Mouse (Mus musculus) midbrain, postnatal 0 days (tissue): ENCODE results near the gene Mfsd9. TPM values are rescaled to one million over a fixed set of nuclear protein-coding genes. Genes with fewer than 3 reads are reported as not detected.

Source experiments
- ATAC-seq: fragments of 200-750 bp; cut with Nextera tagmentation; 2 replicates; pipeline ENCODE4 v1.8.0; 2017; ENCODE audit warnings: moderate number of reproducible peaks, mild to moderate bottlenecking, moderate TSS enrichment, moderate library complexity; ENCODE audit not compliant: low FRiP score
- DNase-seq: peaks from one replicate; pipeline ENCODE4 v3.0.0-alpha.2; 2015; ENCODE audit warnings: low spot score
- H3K27ac ChIP-seq: fragments of 300-500 bp; sonication (generic); 2 replicates; pipeline ENCODE4 v1.5.1; 2014; ENCODE audit warnings: low read depth, mild to moderate bottlenecking, low read length, mixed read lengths
- H3K27me3 ChIP-seq: fragments of 300-500 bp; sonication (generic); 2 replicates; pipeline ENCODE4 v1.6.1; 2014; ENCODE audit warnings: low read length, control low read depth, mixed read lengths; ENCODE audit not compliant: insufficient read depth
- H3K36me3 ChIP-seq: fragments of 300-500 bp; sonication (generic); 2 replicates; pipeline ENCODE4 v1.6.1; 2014; ENCODE audit warnings: low read length, control low read depth, mixed read lengths; ENCODE audit not compliant: insufficient read depth
- H3K4me1 ChIP-seq: fragments of 300-500 bp; sonication (generic); 2 replicates; pipeline ENCODE4 v1.6.1; 2014; ENCODE audit warnings: mild to moderate bottlenecking, control low read depth, antibody characterized with exemption, low read length, mixed read lengths; ENCODE audit not compliant: insufficient read depth
- H3K4me2 ChIP-seq: fragments of 300-500 bp; sonication (generic); 2 replicates; pipeline ENCODE4 v1.6.1; 2014; ENCODE audit warnings: low read depth, mild to moderate bottlenecking, low read length, mixed read lengths; ENCODE audit not compliant: poor library complexity, severe bottlenecking
- H3K4me3 ChIP-seq: fragments of 300-500 bp; sonication (generic); 2 replicates; pipeline ENCODE4 v1.5.1; 2014; ENCODE audit warnings: low read depth, mild to moderate bottlenecking, low read length, moderate library complexity
- H3K9ac ChIP-seq: fragments of 300-500 bp; sonication (generic); replicated peaks from 2 replicates; pipeline ENCODE4 v1.6.1; 2014; ENCODE audit warnings: mild to moderate bottlenecking, low read length, moderate library complexity, mixed read lengths; ENCODE audit not compliant: poor library complexity, severe bottlenecking
- H3K9me3 ChIP-seq: fragments of 300-500 bp; sonication (generic); 2 replicates; pipeline ENCODE4 v1.6.1; 2016; ENCODE audit warnings: low read length, control low read depth
- CTCF ChIP-seq: IDR thresholded peaks from 2 replicates; pipeline ENCODE4 v1.5.1; 2016; ENCODE audit warnings: antibody characterized with exemption, mild to moderate bottlenecking
- WGBS: fragments of 180-500 bp; shearing (Covaris S2); extraction: QIAGEN DNeasy Blood & Tissue Kit; methylation state at CpG from one replicate; pipeline ENCODE4 v1.1.7; 2014; 5-methylcytosine and 5-hydroxymethylcytosine counted together
- polyA plus RNA-seq: library from polyadenylated mRNA; unstranded; fragments of >200 nt; fragmentation: Nextera tagmentation; extraction: Ambion mirVana; gene quantifications from 2 replicates; pipeline ENCODE4 v1.2.1, GENCODE M21; 2015
- total RNA-seq: library from RNA; depleted of rRNA; stranded (reverse); fragments of >200 nt; gene quantifications from 2 replicates; pipeline ENCODE4 v1.2.3, GENCODE M21; 2014

The Mfsd9 gene
- total and polyA plus RNA-seq, 2 experiments from 2014 or later: 5.5 to 9.2 TPM

DNA sequence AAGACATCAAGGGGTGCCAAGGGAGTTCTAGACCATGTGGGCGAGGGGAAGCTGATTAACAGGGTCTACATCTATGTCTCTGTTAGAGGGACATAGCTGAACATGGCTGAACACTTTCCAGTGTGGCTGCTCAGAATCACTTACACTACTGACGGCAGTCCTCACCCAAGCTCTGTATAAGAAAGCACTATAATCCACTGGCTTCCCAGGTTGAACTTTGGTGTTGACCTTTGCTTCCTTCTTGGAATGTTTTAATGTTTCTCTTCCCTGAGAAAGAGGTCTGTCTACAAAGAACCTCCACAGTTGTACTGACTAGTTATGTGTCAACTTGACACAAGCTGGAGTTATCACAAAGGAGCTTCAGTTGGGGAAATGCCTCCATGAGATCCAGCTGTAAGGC, 14.4 kb downstream of the Mfsd9 start:
- TF ChIP-seq CTCF: no peak
- 66% methylated on average over 2 of the region's 2 CpGs for WGBS
- Histone ChIP-seq H3K36me3 (peaks cover 34% of the 10 kb centered on the region), H3K4me1 (no peaks in the 10 kb centered on the region), H3K27me3 (no peaks in the 10 kb centered on the region), H3K27ac (no peak overlapping the region), H3K9me3 (0 out of 2 replicates have a peak, but pooled peaks cover 11% of the 10 kb centered on the region), H3K4me3 (no peak overlapping the region), H3K4me2 (no peak overlapping the region), H3K9ac (no peak overlapping the region)
- ATAC-seq: no peak
- DNase-seq: no peak

DNA sequence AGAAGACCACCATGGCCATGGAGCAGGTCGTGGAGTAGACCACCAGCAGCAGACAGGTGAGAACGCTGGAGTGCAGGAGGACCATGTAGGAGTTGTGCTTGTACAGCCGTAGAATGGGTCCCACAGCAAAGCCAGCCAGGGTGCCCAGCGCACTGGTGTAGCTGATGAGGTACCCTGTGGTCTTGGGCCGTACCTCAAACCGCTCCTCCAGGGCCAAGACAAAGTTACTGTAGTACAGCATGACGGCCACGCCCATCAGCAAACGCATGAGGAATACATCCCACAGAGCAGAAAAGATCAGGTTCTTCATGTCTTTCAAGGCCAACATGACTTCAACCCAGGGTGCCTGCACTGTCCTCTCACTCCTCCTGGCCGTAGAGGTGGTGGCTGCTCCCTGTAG, 16.4 kb downstream of the Mfsd9 start:
- TF ChIP-seq CTCF: no peak
- H3K27ac ChIP-seq: no peak overlapping the region
- WGBS: 96% methylated on average over 10 of the region's 10 CpGs
- H3K9me3 ChIP-seq: 0 out of 2 replicates have a peak, but pooled peaks cover 6% of the 10 kb centered on the region
- no peak overlapping the region for H3K9ac ChIP-seq
- H3K27me3 ChIP-seq: no peaks in the 10 kb centered on the region
- peaks cover 24% of the 10 kb centered on the region for H3K36me3 ChIP-seq
- DNase-seq (no peak), ATAC-seq (0 out of 2 replicates have a peak, but pooled peaks have one; percentile 20)
- H3K4me1 ChIP-seq: no peaks in the 10 kb centered on the region
- H3K4me3 ChIP-seq: no peak overlapping the region
- no peak overlapping the region for H3K4me2 ChIP-seq

DNA sequence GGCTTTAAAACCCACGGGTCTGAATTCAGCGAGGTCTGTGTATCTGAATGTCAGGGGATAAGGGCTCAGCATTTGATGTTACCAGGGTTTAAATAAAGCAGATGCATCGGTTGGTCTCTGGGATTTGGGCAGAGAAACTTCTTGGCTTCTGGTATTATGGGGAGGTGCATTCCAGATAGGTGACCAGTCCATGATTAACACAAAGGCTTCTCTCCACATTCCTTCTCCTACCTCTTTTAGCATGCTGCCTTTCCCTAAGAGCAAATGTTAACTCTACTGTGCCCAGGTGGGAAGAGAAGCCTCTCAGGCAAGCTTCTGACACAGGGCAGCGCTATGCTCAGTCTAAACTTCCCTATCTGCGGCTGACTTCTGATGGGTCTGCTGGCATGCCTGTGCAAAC, 17.3 kb downstream of the Mfsd9 start:
- Histone ChIP-seq H3K9me3 (no peaks in the 10 kb centered on the region), H3K36me3 (peaks cover 17% of the 10 kb centered on the region), H3K27ac (no peak overlapping the region), H3K27me3 (no peaks in the 10 kb centered on the region), H3K4me3 (no peak overlapping the region), H3K4me1 (no peaks in the 10 kb centered on the region), H3K9ac (no peak overlapping the region), H3K4me2 (no peak overlapping the region)
- DNase-seq (no peak), ATAC-seq (no peak)
- TF ChIP-seq CTCF: no peak
- 86% methylated on average over 5 of the region's 5 CpGs for WGBS

DNA sequence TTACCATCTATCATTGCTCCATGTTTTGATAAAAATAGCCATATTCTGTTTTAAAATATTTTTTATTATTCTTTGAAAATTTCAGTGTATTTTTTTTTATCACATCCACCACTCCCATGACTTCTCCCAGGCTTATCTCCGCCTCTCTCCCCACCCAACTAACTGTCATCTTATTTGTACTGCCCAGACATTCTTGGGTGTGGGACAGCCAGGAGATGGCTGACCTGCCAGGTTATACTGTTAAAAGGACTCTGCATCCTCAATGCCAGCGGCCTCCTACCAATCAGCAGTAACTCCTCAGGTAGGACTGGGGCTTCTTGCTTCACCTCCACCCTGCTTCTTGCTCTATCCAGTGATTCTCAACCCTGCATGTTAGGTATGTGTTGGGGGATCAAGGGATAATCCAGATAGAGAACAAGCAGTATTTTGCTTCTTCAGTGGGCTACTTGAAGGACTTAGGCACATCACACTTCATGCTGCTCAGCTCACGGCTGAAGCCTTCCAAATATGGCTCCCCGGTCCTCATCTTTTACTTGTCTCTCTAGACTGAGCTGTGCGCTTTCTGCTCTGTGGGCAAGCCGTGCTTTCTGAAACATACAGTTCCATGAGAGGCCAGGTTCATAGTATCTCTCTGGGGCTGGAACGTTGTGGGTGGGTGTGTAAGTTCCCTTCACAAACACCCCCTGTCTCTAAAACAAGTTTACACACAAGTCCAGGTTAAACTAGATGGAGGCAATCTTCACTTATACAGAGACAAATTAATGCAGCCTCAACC, 19.1 kb downstream of the Mfsd9 start:
- ATAC-seq (no peak), DNase-seq (no peak)
- no peaks in the 10 kb centered on the region for H3K4me1 ChIP-seq
- H3K4me3 ChIP-seq: no peak overlapping the region
- no peak overlapping the region for H3K4me2 ChIP-seq
- no peak for TF ChIP-seq CTCF
- no peaks in the 10 kb centered on the region for H3K9me3 ChIP-seq
- no peaks in the 10 kb centered on the region for H3K27me3 ChIP-seq
- H3K36me3 ChIP-seq: peaks cover 17% of the 10 kb centered on the region
- no peak overlapping the region for H3K27ac ChIP-seq
- no peak overlapping the region for H3K9ac ChIP-seq
- 94% methylated on average over 7 of the region's 7 CpGs for WGBS

DNA sequence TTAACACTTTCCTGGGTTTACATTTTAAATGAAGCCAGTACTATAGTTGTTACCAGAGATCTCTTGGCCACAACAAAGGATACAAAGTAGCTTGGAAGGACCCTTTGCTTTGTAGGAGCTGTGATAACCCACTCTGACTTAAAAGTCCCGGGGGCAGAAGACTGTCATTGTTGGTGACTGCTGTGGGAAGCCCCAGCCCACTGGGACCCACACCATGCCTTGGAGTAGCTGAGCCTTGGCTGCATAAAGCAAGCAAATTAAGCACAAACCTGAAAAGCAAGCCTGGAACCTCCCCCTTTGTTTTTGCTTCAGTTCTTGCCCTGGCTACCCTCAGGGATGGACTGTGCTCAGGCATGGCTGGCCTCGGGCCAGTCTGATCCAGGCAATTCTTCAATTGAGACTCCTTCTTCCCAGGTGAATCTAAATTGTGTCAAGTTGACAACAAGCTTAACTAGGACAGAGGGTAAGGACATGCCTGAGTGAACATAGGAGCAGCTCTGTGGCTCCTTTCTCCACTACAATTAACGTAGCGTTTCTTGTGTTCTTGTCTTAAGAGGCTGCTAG, 21.1 kb downstream of the Mfsd9 start:
- TF ChIP-seq CTCF: no peak
- Histone ChIP-seq H3K4me3 (no peak overlapping the region), H3K27me3 (no peaks in the 10 kb centered on the region), H3K27ac (no peak overlapping the region), H3K9me3 (no peaks in the 10 kb centered on the region), H3K36me3 (peaks cover 14% of the 10 kb centered on the region; the same call in 1 of the 2 replicates), H3K9ac (no peak overlapping the region), H3K4me2 (no peak overlapping the region), H3K4me1 (no peaks in the 10 kb centered on the region)
- DNase-seq (no peak), ATAC-seq (no peak)
- WGBS: 60% methylated on average over 4 of the region's 4 CpGs

DNA sequence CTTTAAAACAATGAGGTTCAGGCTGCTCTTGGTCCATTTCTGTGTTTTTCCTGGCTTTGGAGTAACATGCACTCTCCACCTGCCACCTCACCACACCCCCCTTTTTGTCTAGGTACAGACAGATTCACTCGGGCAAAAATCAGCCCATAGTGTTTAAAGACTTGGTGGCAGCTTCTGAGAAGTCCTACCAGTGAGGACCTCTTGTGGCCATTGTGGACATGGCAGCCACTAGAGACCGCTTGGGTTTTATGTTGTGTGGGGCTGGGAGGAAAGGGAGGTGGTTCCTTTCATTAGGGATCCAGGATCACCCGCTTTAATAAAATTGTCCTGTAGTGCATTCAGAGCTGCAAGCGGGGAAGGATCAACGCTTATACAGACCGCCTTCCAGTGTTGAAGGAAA, 21.9 kb downstream of the Mfsd9 start:
- WGBS: 29% methylated on average over 6 of the region's 6 CpGs
- DNase-seq: peak; percentile 71
- Histone ChIP-seq H3K4me3 (no peak overlapping the region), H3K27me3 (no peaks in the 10 kb centered on the region), H3K27ac (no peak overlapping the region), H3K9ac (no peak overlapping the region), H3K4me1 (no peaks in the 10 kb centered on the region), H3K36me3 (peaks cover 8% of the 10 kb centered on the region; the same call in 1 of the 2 replicates), H3K9me3 (no peaks in the 10 kb centered on the region), H3K4me2 (no peak overlapping the region)
- no peak for ATAC-seq
- TF ChIP-seq CTCF: peak; percentile 74
